Mouse (Mus musculus) layer of hippocampus, postnatal 36 days (tissue): ENCODE results near the gene Aup1. TPM values are rescaled to one million over a fixed set of nuclear protein-coding genes. Genes with fewer than 3 reads are reported as not detected.

Source experiments
- DNase-seq, 2 experiments: peaks; one replicate each; pipeline ENCODE4 v3.0.0; 2022
- total RNA-seq, 2 experiments: library from RNA; stranded (reverse); gene quantifications; 2 replicates each; pipeline ENCODE4 v1.2.3; 2021

Aup1 gene
- total RNA-seq, 2 experiments from 2014 or later = 121 to 142 TPM

- DNase-seq = no peak
These were observed 15.3 kb downstream of the Aup1 start for GRCm38 (mm10) chr6:83069488-83070246.

GRCm38 (mm10) chr6:83070247-83070310 lies 15.8 kb downstream of the Aup1 start, which contains the start of gene Tlx2:
Gene Tlx2, minus strand, starts transcription at chr6:83070293.
- DNase-seq = no peak

GRCm38 (mm10) chr6:83070311-83071219 lies 16.2 kb downstream of the Aup1 start:
- peak in 1 of 2 experiments; percentile 45 for DNase-seq

GRCm38 (mm10) chr6:83071220-83071619 lies 16.9 kb downstream of the Aup1 start:
- DNase-seq = no peak

- no peak for DNase-seq
These were observed 20.7 kb downstream of the Aup1 start for GRCm38 (mm10) chr6:83074979-83075378.

GRCm38 (mm10) chr6:83077630-83078323 lies 23.5 kb downstream of the Aup1 start, which contains the start of gene Pcgf1:
Gene Pcgf1, plus strand, starts transcription at chr6:83077869.
- peak; percentile 59 to 64 for DNase-seq

GRCm38 (mm10) chr6:83078324-83078858 lies 24.1 kb downstream of the Aup1 start:
- peak; percentile 99 to 100 for DNase-seq

- DNase-seq = no peak
These were observed 25.9 kb downstream of the Aup1 start for GRCm38 (mm10) chr6:83080210-83080609.

GRCm38 (mm10) chr6:83083497-83083896 lies 29.2 kb downstream of the Aup1 start:
- no peak for DNase-seq

GRCm38 (mm10) chr6:83084477-83084876 lies 30.2 kb downstream of the Aup1 start:
- no peak for DNase-seq

GRCm38 (mm10) chr6:83086121-83087035 lies 32.1 kb downstream of the Aup1 start, which contains the start of gene Lbx2:
Gene Lbx2, plus strand, starts transcription at chr6:83086367.
- no peak for DNase-seq

GRCm38 (mm10) chr6:83087205-83087925 lies 33.0 kb downstream of the Aup1 start:
- no peak for DNase-seq

GRCm38 (mm10) chr6:83087926-83088260 lies 33.6 kb downstream of the Aup1 start:
- no peak for DNase-seq

GRCm38 (mm10) chr6:83092416-83093127 lies 38.3 kb downstream of the Aup1 start:
- DNase-seq = no peak

- DNase-seq = no peak
These were observed 41.6 kb downstream of the Aup1 start for GRCm38 (mm10) chr6:83095968-83096367.

- no peak for DNase-seq
These were observed 44.1 kb downstream of the Aup1 start for GRCm38 (mm10) chr6:83098411-83098810.

- peak; percentile 84 to 86 for DNase-seq
These were observed 47.0 kb downstream of the Aup1 start, which contains the start of the genes Ccdc142 and Gm42688 for GRCm38 (mm10) chr6:83101316-83101687. Gene Ccdc142, plus strand, starts transcription at chr6:83101601. Gene Gm42688, plus strand, starts transcription at chr6:83101617.

GRCm38 (mm10) chr6:83101688-83102556 lies 47.6 kb downstream of the Aup1 start:
- peak; percentile 54 to 67 for DNase-seq

GRCm38 (mm10) chr6:83103130-83103650 lies 48.9 kb downstream of the Aup1 start:
- DNase-seq = peak in 1 of 2 experiments; percentile 18
